Mouse (Mus musculus): ENCODE measurements around the gene Hk1. TPM values are rescaled to one million over a fixed set of nuclear protein-coding genes. Genes with fewer than 3 reads are reported as not detected.

Gene Hk1
- total and polyA plus RNA-seq, 3 experiments: 192 to 740 (median 441) TPM

GRCm38 (mm10) chr10:62305090-62305489 is 74.6 kb downstream of the Hk1 start:
- no peak overlapping the region for H3K9ac ChIP-seq (ENCODE audit: control insufficient read depth, low read depth, low read length, poor library complexity, severe bottlenecking)
- no peak for DNase-seq (ENCODE audit: low read depth, low spot score)
- H3K4me3 ChIP-seq (ENCODE audit: control insufficient read depth in 1 of 2, insufficient read depth in 1 of 2, low read depth in 2 of 2, low read length in 2 of 2): no peak overlapping the region
- no peaks in the 10 kb centered on the region for H3K4me1 ChIP-seq (ENCODE audit: control insufficient read depth in 1 of 2, insufficient read depth in 2 of 2, low read length in 2 of 2)
- peaks cover 25% of the 10 kb centered on the region for H3K79me2 ChIP-seq (ENCODE audit: control insufficient read depth, insufficient read depth, low read length, poor library complexity)
- TF ChIP-seq GATA1 (IDR thresholded peaks at IDR 0.05; ENCODE audit: low read depth, low read length) (no peak), ZC3H11A (IDR thresholded peaks at IDR 0.05; ENCODE audit: low read depth, low read length) (no peak), POLR2AphosphoS2 (IDR thresholded peaks at IDR 0.05; ENCODE audit: low read length) (no peak; the same call in 1 of the 2 replicates), GABPA (IDR thresholded peaks at IDR 0.05; ENCODE audit: low read depth, low read length) (no peak), USF2 (IDR thresholded peaks at IDR 0.05; ENCODE audit: borderline replicate concordance in 1 of 2, insufficient read depth in 1 of 2, low read depth in 1 of 2, low read length in 2 of 2) (no peak), POLR2A (IDR thresholded peaks at IDR 0.05; ENCODE audit: control insufficient read depth in 1 of 2, insufficient read depth in 1 of 2, low read depth in 1 of 2, low read length in 2 of 2, poor library complexity in 1 of 2) (no peak), MYC (IDR thresholded peaks at IDR 0.05; ENCODE audit: low read depth, low read length) (no peak), ETS1 (IDR thresholded peaks at IDR 0.05; ENCODE audit: low read depth, low read length) (no peak), RCOR1 (IDR thresholded peaks at IDR 0.05; ENCODE audit: low read depth, low read length) (no peak)
- H3K9me3 ChIP-seq (replicated peaks; ENCODE audit: insufficient read depth, low read length): no peaks in the 10 kb centered on the region
- H3K36me3 ChIP-seq (ENCODE audit: control insufficient read depth in 1 of 2, insufficient read depth in 2 of 2, low read length in 2 of 2): peaks cover 0 to 42% of the 10 kb centered on the region in 2 experiments; a peak in 2 of 4 replicates
- H3K27me3 ChIP-seq (ENCODE audit: control insufficient read depth in 1 of 2, insufficient read depth in 2 of 2, low read length in 2 of 2): no peaks in the 10 kb centered on the region
- no peak overlapping the region for H3K27ac ChIP-seq (ENCODE audit: control insufficient read depth, low read depth, low read length)

- H3K27me3 ChIP-seq (ENCODE audit: control insufficient read depth in 1 of 2, insufficient read depth in 2 of 2, low read length in 2 of 2): no peaks in the 10 kb centered on the region
- H3K27ac ChIP-seq (ENCODE audit: control insufficient read depth, low read depth, low read length): no peak overlapping the region
- H3K36me3 ChIP-seq (ENCODE audit: control insufficient read depth in 1 of 2, insufficient read depth in 2 of 2, low read length in 2 of 2): peaks cover 0 to 25% of the 10 kb centered on the region in 2 experiments; a peak in 2 of 4 replicates
- H3K9me3 ChIP-seq (replicated peaks; ENCODE audit: insufficient read depth, low read length): no peaks in the 10 kb centered on the region
- no peak overlapping the region for H3K9ac ChIP-seq (ENCODE audit: control insufficient read depth, low read depth, low read length, poor library complexity, severe bottlenecking)
- TF ChIP-seq ZMIZ1 (IDR thresholded peaks at IDR 0.05; ENCODE audit: low read depth, low read length) (no peak), MAZ (IDR thresholded peaks at IDR 0.05; ENCODE audit: low read depth, low read length) (no peak), BHLHE40 (IDR thresholded peaks at IDR 0.05; ENCODE audit: borderline replicate concordance, low read depth, low read length) (no peak), CHD2 (IDR thresholded peaks at IDR 0.05; ENCODE audit: low read length) (no peak), NRF1 (IDR thresholded peaks at IDR 0.05; ENCODE audit: insufficient read depth, low read depth, low read length, poor library complexity, severe bottlenecking) (no peak), UBTF (IDR thresholded peaks at IDR 0.05; ENCODE audit: borderline replicate concordance, insufficient read depth, low read depth, low read length) (no peak), KAT2A (conservative IDR thresholded peaks at IDR 0.05; ENCODE audit: low read depth, low read length) (no peak)
- H3K79me2 ChIP-seq (ENCODE audit: control insufficient read depth, insufficient read depth, low read length, poor library complexity): peaks cover 7% of the 10 kb centered on the region; the same call in 1 of the 2 replicates
- H3K4me3 ChIP-seq (ENCODE audit: control insufficient read depth in 1 of 2, insufficient read depth in 1 of 2, low read depth in 2 of 2, low read length in 2 of 2): no peak overlapping the region
- no peaks in the 10 kb centered on the region for H3K4me1 ChIP-seq (ENCODE audit: control insufficient read depth in 1 of 2, insufficient read depth in 2 of 2, low read length in 2 of 2)
- no peak for DNase-seq (ENCODE audit: low read depth, low spot score)
These were observed 79.5 kb downstream of the Hk1 start for GRCm38 (mm10) chr10:62300006-62300827.
